Mouse (Mus musculus): ENCODE data around the gene Osbpl11. TPM values are rescaled to one million over a fixed set of nuclear protein-coding genes. Genes with fewer than 3 reads are reported as not detected.
"Not testable (repeated sequence)": the region's sequence is repeated elsewhere in the genome, so short reads cannot be mapped to it uniquely, and the experiment has no call there.

The Osbpl11 gene
- polyA plus RNA-seq, 1 experiment from 2014 or later: 8.8 TPM

- no peak overlapping the region for H3K4me2 ChIP-seq (ENCODE audit: low read depth, low read length)
- no peaks in the 10 kb centered on the region for H3K9me3 ChIP-seq (ENCODE audit: control insufficient read depth, low read length)
- H3K27me3 ChIP-seq (replicated peaks; ENCODE audit: control insufficient read depth, insufficient read depth, low read length): no peaks in the 10 kb centered on the region
- H3K4me3 ChIP-seq (ENCODE audit: low read length): no peak overlapping the region
- no peaks in the 10 kb centered on the region for H3K4me1 ChIP-seq (ENCODE audit: control insufficient read depth, insufficient read depth, low read length)
- no peak for ATAC-seq
- H3K9ac ChIP-seq (ENCODE audit: low read depth, low read length): no peak overlapping the region
- H3K27ac ChIP-seq (ENCODE audit: low read length): no peak overlapping the region
- no peaks in the 10 kb centered on the region for H3K36me3 ChIP-seq (ENCODE audit: control insufficient read depth, insufficient read depth, low read length)
- 87% methylated on average over 11 of the region's 11 CpGs for WGBS
Observed at GRCm38 (mm10) chr16:33158006-33158405, 26.9 kb upstream of the Osbpl11 start.

- H3K4me2 ChIP-seq (ENCODE audit: low read depth, low read length): no peak overlapping the region
- no peaks in the 10 kb centered on the region for H3K9me3 ChIP-seq (ENCODE audit: control insufficient read depth, low read length)
- no peak for ATAC-seq
- no peak overlapping the region for H3K9ac ChIP-seq (ENCODE audit: low read depth, low read length)
- no peak overlapping the region for H3K4me3 ChIP-seq (ENCODE audit: low read length)
- H3K27me3 ChIP-seq (replicated peaks; ENCODE audit: control insufficient read depth, insufficient read depth, low read length): no peaks in the 10 kb centered on the region
- 86% methylated on average over 14 of the region's 14 CpGs for WGBS
- H3K27ac ChIP-seq (ENCODE audit: low read length): no peak overlapping the region
- no peaks in the 10 kb centered on the region for H3K4me1 ChIP-seq (ENCODE audit: control insufficient read depth, insufficient read depth, low read length)
- H3K36me3 ChIP-seq (ENCODE audit: control insufficient read depth, insufficient read depth, low read length): no peaks in the 10 kb centered on the region
Observed at GRCm38 (mm10) chr16:33158590-33159071, 26.2 kb upstream of the Osbpl11 start.

GRCm38 (mm10) chr16:33159363-33159762 is 25.5 kb upstream of the Osbpl11 start:
- ATAC-seq: no peak
- Histone ChIP-seq H3K4me1 (ENCODE audit: control insufficient read depth, insufficient read depth, low read length) (no peaks in the 10 kb centered on the region), H3K9ac (ENCODE audit: low read depth, low read length) (no peak overlapping the region), H3K9me3 (ENCODE audit: control insufficient read depth, low read length) (no peaks in the 10 kb centered on the region), H3K27me3 (replicated peaks; ENCODE audit: control insufficient read depth, insufficient read depth, low read length) (no peaks in the 10 kb centered on the region), H3K4me3 (ENCODE audit: low read length) (no peak overlapping the region), H3K27ac (ENCODE audit: low read length) (no peak overlapping the region), H3K4me2 (ENCODE audit: low read depth, low read length) (no peak overlapping the region), H3K36me3 (ENCODE audit: control insufficient read depth, insufficient read depth, low read length) (no peaks in the 10 kb centered on the region)
- WGBS: 89% methylated on average over 2 of the region's 2 CpGs

GRCm38 (mm10) chr16:33163330-33164090 is 21.4 kb upstream of the Osbpl11 start:
- no peaks in the 10 kb centered on the region for H3K9me3 ChIP-seq (ENCODE audit: control insufficient read depth, low read length)
- H3K4me2 ChIP-seq (ENCODE audit: low read depth, low read length): no peak overlapping the region
- no peaks in the 10 kb centered on the region for H3K27me3 ChIP-seq (replicated peaks; ENCODE audit: control insufficient read depth, insufficient read depth, low read length)
- H3K9ac ChIP-seq (ENCODE audit: low read depth, low read length): no peak overlapping the region
- H3K4me1 ChIP-seq (ENCODE audit: control insufficient read depth, insufficient read depth, low read length): no peaks in the 10 kb centered on the region
- ATAC-seq: no peak
- H3K27ac ChIP-seq (ENCODE audit: low read length): no peak overlapping the region
- H3K4me3 ChIP-seq (ENCODE audit: low read length): no peak overlapping the region
- 68% methylated on average over 13 of the region's 13 CpGs for WGBS
- H3K36me3 ChIP-seq (ENCODE audit: control insufficient read depth, insufficient read depth, low read length): no peaks in the 10 kb centered on the region

GRCm38 (mm10) chr16:33166284-33166683 is 18.6 kb upstream of the Osbpl11 start:
- ATAC-seq; H3K27me3 ChIP-seq (replicated peaks; ENCODE audit: control insufficient read depth, insufficient read depth, low read length); H3K4me3 ChIP-seq (ENCODE audit: low read length); H3K27ac ChIP-seq (ENCODE audit: low read length); H3K36me3 ChIP-seq (ENCODE audit: control insufficient read depth, insufficient read depth, low read length); H3K4me2 ChIP-seq (ENCODE audit: low read depth, low read length); H3K9me3 ChIP-seq (ENCODE audit: control insufficient read depth, low read length); H3K4me1 ChIP-seq (ENCODE audit: control insufficient read depth, insufficient read depth, low read length); H3K9ac ChIP-seq (ENCODE audit: low read depth, low read length): not testable (repeated sequence)
- 64% methylated on average over 6 of the region's 6 CpGs for WGBS

GRCm38 (mm10) chr16:33167537-33167936 is 17.3 kb upstream of the Osbpl11 start:
- Histone ChIP-seq H3K4me1 (ENCODE audit: control insufficient read depth, insufficient read depth, low read length) (0 out of 2 replicates have a peak, but pooled peaks cover 8% of the 10 kb centered on the region), H3K9ac (ENCODE audit: low read depth, low read length) (no peak overlapping the region), H3K4me3 (ENCODE audit: low read length) (no peak overlapping the region), H3K9me3 (ENCODE audit: control insufficient read depth, low read length) (no peaks in the 10 kb centered on the region), H3K27me3 (replicated peaks; ENCODE audit: control insufficient read depth, insufficient read depth, low read length) (no peaks in the 10 kb centered on the region), H3K36me3 (ENCODE audit: control insufficient read depth, insufficient read depth, low read length) (no peaks in the 10 kb centered on the region), H3K27ac (ENCODE audit: low read length) (no peak overlapping the region), H3K4me2 (ENCODE audit: low read depth, low read length) (no peak overlapping the region)
- ATAC-seq: no peak
- WGBS: 38% methylated on average over 5 of the region's 5 CpGs

- Histone ChIP-seq H3K36me3 (ENCODE audit: control insufficient read depth, insufficient read depth, low read length) (no peaks in the 10 kb centered on the region), H3K9me3 (ENCODE audit: control insufficient read depth, low read length) (no peaks in the 10 kb centered on the region), H3K4me1 (ENCODE audit: control insufficient read depth, insufficient read depth, low read length) (0 out of 2 replicates have a peak, but pooled peaks cover 8% of the 10 kb centered on the region), H3K27ac (ENCODE audit: low read length) (no peak overlapping the region), H3K9ac (ENCODE audit: low read depth, low read length) (no peak overlapping the region), H3K4me2 (ENCODE audit: low read depth, low read length) (no peak overlapping the region), H3K27me3 (replicated peaks; ENCODE audit: control insufficient read depth, insufficient read depth, low read length) (no peaks in the 10 kb centered on the region), H3K4me3 (ENCODE audit: low read length) (no peak overlapping the region)
- 74% methylated on average over 8 of the region's 8 CpGs for WGBS
- ATAC-seq: no peak
Observed at GRCm38 (mm10) chr16:33169471-33170034, 15.3 kb upstream of the Osbpl11 start.

- Histone ChIP-seq H3K27me3 (replicated peaks; ENCODE audit: control insufficient read depth, insufficient read depth, low read length) (no peaks in the 10 kb centered on the region), H3K4me1 (ENCODE audit: control insufficient read depth, insufficient read depth, low read length) (0 out of 2 replicates have a peak, but pooled peaks cover 8% of the 10 kb centered on the region), H3K9ac (ENCODE audit: low read depth, low read length) (no peak overlapping the region), H3K4me3 (ENCODE audit: low read length) (no peak overlapping the region), H3K27ac (ENCODE audit: low read length) (peak overlapping the region; percentile 69), H3K4me2 (ENCODE audit: low read depth, low read length) (no peak overlapping the region), H3K36me3 (ENCODE audit: control insufficient read depth, insufficient read depth, low read length) (no peaks in the 10 kb centered on the region), H3K9me3 (ENCODE audit: control insufficient read depth, low read length) (no peaks in the 10 kb centered on the region)
- ATAC-seq: peak; percentile 81
- 48% methylated on average over 9 of the region's 9 CpGs for WGBS
Observed at GRCm38 (mm10) chr16:33170716-33171587, 13.9 kb upstream of the Osbpl11 start.

GRCm38 (mm10) chr16:33171800-33172199 is 13.1 kb upstream of the Osbpl11 start:
- WGBS: 75% methylated on average over 6 of the region's 6 CpGs
- Histone ChIP-seq H3K36me3 (ENCODE audit: control insufficient read depth, insufficient read depth, low read length) (no peaks in the 10 kb centered on the region), H3K27ac (ENCODE audit: low read length) (no peak overlapping the region), H3K4me3 (ENCODE audit: low read length) (no peak overlapping the region), H3K27me3 (replicated peaks; ENCODE audit: control insufficient read depth, insufficient read depth, low read length) (no peaks in the 10 kb centered on the region), H3K4me2 (ENCODE audit: low read depth, low read length) (no peak overlapping the region), H3K4me1 (ENCODE audit: control insufficient read depth, insufficient read depth, low read length) (0 out of 2 replicates have a peak, but pooled peaks cover 8% of the 10 kb centered on the region), H3K9ac (ENCODE audit: low read depth, low read length) (no peak overlapping the region), H3K9me3 (ENCODE audit: control insufficient read depth, low read length) (no peaks in the 10 kb centered on the region)
- no peak for ATAC-seq

Data from intestine, embryonic 16.5 days (tissue).